Mouse (Mus musculus) cerebellum, adult 8-10 months (tissue): Measurements from ENCODE around the gene Ankrd55.
"Not testable (repeated sequence)": the region's sequence is repeated elsewhere in the genome, so short reads cannot be mapped to it uniquely, and the experiment has no call there.

Source experiments
- DNase-seq: peaks from one replicate; pipeline ENCODE4 v3.0.0; 2022

Ankrd55 gene

GRCm38 (mm10) chr13:112416410-112417162, 128.3 kb downstream of the Ankrd55 start:
- DNase-seq = no peak

GRCm38 (mm10) chr13:112417163-112417523, 128.9 kb downstream of the Ankrd55 start:
- no peak for DNase-seq

- no peak for DNase-seq
These were observed 129.7 kb downstream of the Ankrd55 start for GRCm38 (mm10) chr13:112417861-112418423.

DNA sequence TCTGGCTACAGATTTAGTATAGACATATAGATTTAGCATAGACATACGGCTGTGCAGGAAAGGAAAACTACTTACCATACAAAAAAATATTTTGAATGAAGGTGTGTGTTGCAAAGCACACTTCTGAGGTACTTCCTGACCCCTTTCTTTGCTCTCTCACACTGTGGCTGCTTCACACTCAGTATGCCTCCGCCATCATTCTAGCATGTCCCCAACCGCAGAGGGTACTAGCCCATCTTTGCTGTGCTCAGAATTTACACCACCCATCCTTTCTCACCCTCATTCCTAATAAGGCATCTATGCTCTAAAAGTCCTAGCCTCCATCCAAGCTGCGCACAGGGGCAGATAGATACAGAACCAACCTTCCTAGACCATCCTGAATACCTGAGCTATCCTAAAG, 130.3 kb downstream of the Ankrd55 start:
- DNase-seq = no peak

DNA sequence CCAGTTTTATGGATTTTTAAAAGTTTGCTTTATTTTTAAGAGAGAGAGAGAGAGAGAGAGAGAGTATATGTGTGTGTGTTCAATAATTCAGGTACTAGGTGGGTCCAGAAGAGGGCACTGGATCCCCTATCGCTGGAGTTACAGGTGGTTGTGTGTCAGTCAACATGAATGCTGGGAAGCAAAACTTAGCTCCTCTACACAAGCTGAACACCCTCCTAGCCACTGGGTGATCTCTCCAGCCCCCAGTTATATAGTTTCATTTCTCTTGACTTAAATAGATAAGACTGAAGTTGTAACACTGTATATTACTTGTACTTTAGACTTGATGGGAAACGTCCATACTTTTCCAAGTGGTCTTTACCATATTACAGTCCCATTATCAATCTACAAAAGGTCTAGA, 136.0 kb downstream of the Ankrd55 start:
- no peak for DNase-seq

DNA sequence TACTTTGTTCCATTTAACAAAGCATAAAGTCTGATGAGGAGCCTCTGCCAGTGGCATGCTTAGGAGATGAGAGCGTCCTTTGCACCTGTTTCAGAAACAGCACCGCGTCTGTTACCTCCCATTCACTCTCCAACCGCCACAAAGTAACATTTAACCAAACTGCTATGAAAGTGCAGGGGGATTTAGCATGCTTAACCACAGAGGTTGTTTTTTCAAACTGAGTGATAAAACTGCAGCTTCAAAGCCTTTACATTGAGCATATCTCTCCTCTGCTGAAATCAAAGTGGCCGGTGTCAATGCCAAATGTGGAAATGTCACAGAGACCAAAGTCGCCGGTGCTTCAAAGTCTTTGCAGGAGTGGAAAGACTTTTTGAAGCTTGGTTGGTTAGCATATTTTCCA, 136.4 kb downstream of the Ankrd55 start:
- no peak for DNase-seq

DNA sequence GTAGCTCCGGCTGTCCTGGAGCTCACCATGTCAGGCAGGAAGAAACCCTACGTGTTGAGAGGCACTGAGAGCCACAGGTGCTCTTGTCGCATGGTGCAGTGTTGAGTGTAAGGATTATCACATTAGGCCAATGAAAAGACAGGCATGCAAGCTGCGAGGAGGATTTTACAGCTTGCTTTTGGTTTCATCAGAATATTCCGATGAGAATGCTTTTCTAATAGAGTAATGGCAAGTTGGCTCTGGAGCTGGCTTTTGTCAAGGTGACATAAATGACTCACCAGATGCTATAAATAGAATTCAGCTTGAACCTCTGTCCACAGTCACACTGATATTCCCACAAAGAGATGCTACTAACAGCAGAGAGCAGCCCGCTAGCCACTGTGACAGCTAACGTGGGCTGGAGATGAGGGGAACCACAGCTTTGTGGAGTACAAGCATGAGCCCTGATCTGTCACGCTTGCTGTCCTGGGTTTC, 137.0 kb downstream of the Ankrd55 start:
- DNase-seq = no peak

DNA sequence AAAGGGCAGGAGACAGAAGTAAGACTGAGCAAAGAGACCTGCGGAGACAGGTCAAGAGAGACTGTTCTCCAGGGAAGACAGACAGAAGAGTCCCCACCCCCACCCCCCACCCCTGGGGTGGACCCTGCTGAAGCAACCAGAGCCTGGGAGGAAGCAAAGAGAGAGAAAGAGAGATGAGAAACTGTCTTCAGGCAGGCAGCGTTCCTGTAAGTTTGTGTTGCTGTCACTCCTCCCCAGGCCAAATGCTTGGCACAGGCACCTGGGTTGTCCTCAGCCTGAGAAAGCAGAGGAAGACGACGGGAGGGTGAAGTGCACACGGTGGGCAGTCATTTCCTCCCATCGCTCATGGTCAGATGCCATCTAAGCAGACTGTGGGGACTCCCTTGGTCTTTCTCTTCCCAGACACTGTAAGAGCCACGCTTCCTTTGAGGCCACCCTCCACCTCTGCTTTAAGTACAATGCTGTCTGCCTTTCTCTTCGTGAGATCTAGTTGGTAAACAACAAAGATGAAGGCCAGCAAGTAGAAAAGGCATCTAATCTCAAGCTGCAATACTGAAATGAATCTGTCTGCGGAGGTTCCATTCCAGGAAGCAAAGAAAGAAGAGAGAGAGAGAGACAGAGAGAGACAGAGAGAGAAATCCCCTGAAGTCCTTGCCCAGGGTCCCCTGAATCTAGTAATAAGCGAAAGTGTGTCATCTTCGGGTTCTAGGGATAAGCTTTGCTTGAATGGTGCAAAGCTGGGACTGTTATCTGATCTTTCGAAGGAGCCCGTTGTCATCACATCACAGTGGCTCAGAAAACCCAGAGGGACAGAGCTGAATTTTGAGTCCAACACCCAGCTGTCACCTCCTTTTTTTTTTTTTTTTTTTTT, 138.2 kb downstream of the Ankrd55 start:
- no peak for DNase-seq

GRCm38 (mm10) chr13:112427136-112427470, 138.9 kb downstream of the Ankrd55 start:
- not testable (repeated sequence) for DNase-seq

- DNase-seq = no peak
These were observed 139.3 kb downstream of the Ankrd55 start for GRCm38 (mm10) chr13:112427521-112427920.

- DNase-seq = no peak
These were observed 145.0 kb downstream of the Ankrd55 start for GRCm38 (mm10) chr13:112433271-112433670.
